Mouse (Mus musculus): ENCODE measurements around the gene Erc2. TPM values are rescaled to one million over a fixed set of nuclear protein-coding genes. Genes with fewer than 3 reads are reported as not detected.

Gene Erc2
- polyA plus RNA-seq, 1 experiment from 2014 or later, result 3.1 TPM

DNA sequence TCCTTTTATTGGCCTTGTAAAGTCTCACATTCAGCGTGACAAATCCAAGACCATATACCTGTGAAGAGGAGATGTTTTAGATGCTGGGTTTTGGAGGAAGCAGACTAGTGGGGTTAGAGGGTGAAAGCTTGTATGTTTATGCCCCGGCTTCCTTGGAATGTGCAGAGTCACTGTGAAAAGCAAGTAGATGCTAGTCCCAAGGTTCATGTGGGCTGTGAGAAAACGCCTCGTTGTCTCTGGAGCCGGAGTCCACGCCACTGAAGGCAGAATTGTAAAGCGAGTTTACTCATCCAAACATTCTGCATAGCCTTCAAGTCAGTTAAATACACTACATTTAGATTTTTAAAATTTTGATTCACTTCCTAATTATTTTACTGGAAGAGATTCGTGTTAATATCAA, 748.5 kb downstream of the Erc2 start:
- TF ChIP-seq CTCF (IDR thresholded peaks at IDR 0.05; ENCODE audit: low read depth), result no peak

DNA sequence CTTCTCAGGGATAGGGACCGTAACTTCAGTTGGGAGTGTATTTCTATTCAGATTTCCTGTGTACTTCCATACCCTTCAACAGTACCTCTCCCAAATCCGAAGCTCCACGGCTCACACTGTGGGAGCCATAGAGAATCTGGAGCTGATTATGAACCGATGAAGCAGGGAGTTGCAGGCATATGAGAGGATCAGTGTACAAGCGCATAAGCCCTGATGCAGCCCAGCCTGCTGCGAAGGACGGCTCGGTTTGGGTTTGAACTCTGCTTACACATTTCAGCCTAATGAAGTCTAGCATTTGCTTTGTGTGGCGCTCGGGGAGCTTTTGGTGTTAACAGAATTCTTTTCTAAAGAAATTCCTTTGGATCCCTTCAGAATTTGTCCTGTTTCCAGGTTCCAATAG, 749.4 kb downstream of the Erc2 start:
- no peaks in the 10 kb centered on the region for H3K9me3 ChIP-seq (ENCODE audit: control insufficient read depth)
- no peak for ATAC-seq
- no peaks in the 10 kb centered on the region for H3K36me3 ChIP-seq (ENCODE audit: control insufficient read depth, insufficient read depth)
- no peaks in the 10 kb centered on the region for H3K4me1 ChIP-seq (replicated peaks; ENCODE audit: control insufficient read depth, insufficient read depth, low read length)
- no peak overlapping the region for H3K9ac ChIP-seq (ENCODE audit: low read depth, low read length)
- TF ChIP-seq CTCF (IDR thresholded peaks at IDR 0.05; ENCODE audit: low read depth), result no peak
- no peaks in the 10 kb centered on the region for H3K27me3 ChIP-seq (replicated peaks; ENCODE audit: control insufficient read depth, insufficient read depth, low read length)
- no peak overlapping the region for H3K4me2 ChIP-seq (replicated peaks; ENCODE audit: low read depth)
- H3K27ac ChIP-seq (ENCODE audit: low read depth, low read length), result no peak overlapping the region
- 92% methylated on average over 10 of the region's 10 CpGs for WGBS
- H3K4me3 ChIP-seq (ENCODE audit: low read depth, low read length), result no peak overlapping the region

More for the DNA sequence above, 748.5 kb downstream of the Erc2 start:
- no peak overlapping the region for H3K9ac ChIP-seq (ENCODE audit: low read depth, low read length)
- peak; percentile 84 for ATAC-seq
- no peaks in the 10 kb centered on the region for H3K27me3 ChIP-seq (replicated peaks; ENCODE audit: control insufficient read depth, insufficient read depth, low read length)
- H3K9me3 ChIP-seq (ENCODE audit: control insufficient read depth), result no peaks in the 10 kb centered on the region
- no peak overlapping the region for H3K4me3 ChIP-seq (ENCODE audit: low read depth, low read length)
- H3K4me2 ChIP-seq (replicated peaks; ENCODE audit: low read depth), result 0 out of 2 replicates have a peak overlapping the region, but pooled peaks have one; percentile 13
- H3K36me3 ChIP-seq (ENCODE audit: control insufficient read depth, insufficient read depth), result no peaks in the 10 kb centered on the region
- H3K4me1 ChIP-seq (replicated peaks; ENCODE audit: control insufficient read depth, insufficient read depth, low read length), result no peaks in the 10 kb centered on the region
- H3K27ac ChIP-seq (ENCODE audit: low read depth, low read length), result no peak overlapping the region
- WGBS, result 32% methylated on average over 8 of the region's 8 CpGs

DNA sequence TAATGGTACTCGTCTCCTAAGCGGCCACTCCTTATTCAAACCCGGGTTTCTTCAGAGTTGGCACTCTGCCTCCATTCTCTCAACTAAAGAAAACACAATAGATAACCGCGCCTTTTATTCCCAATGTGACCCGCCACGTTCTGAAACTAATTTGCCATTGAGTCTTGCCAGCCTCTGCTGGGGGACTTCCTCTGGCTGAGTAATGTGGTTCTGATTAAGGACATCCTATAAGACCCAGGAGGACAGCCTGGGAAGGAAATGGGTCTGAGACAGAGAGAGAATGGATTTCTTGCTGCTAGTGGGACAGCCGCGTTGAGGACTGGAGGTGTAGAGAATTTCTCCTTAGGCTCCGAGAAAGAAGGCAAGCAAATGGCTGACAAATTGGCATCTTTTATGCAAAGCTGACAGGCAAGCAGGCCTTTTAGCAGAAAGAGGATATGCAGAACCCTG, 753.4 kb downstream of the Erc2 start:
- no peaks in the 10 kb centered on the region for H3K27me3 ChIP-seq (replicated peaks; ENCODE audit: control insufficient read depth, insufficient read depth, low read length)
- no peaks in the 10 kb centered on the region for H3K36me3 ChIP-seq (ENCODE audit: control insufficient read depth, insufficient read depth)
- ATAC-seq, result no peak
- H3K9me3 ChIP-seq (ENCODE audit: control insufficient read depth), result no peaks in the 10 kb centered on the region
- 39% methylated on average over 10 of the region's 10 CpGs for WGBS
- H3K4me2 ChIP-seq (replicated peaks; ENCODE audit: low read depth), result no peak overlapping the region
- no peak overlapping the region for H3K4me3 ChIP-seq (ENCODE audit: low read depth, low read length)
- H3K27ac ChIP-seq (ENCODE audit: low read depth, low read length), result no peak overlapping the region
- no peaks in the 10 kb centered on the region for H3K4me1 ChIP-seq (replicated peaks; ENCODE audit: control insufficient read depth, insufficient read depth, low read length)
- TF ChIP-seq CTCF (IDR thresholded peaks at IDR 0.05; ENCODE audit: low read depth), result no peak
- no peak overlapping the region for H3K9ac ChIP-seq (ENCODE audit: low read depth, low read length)

DNA sequence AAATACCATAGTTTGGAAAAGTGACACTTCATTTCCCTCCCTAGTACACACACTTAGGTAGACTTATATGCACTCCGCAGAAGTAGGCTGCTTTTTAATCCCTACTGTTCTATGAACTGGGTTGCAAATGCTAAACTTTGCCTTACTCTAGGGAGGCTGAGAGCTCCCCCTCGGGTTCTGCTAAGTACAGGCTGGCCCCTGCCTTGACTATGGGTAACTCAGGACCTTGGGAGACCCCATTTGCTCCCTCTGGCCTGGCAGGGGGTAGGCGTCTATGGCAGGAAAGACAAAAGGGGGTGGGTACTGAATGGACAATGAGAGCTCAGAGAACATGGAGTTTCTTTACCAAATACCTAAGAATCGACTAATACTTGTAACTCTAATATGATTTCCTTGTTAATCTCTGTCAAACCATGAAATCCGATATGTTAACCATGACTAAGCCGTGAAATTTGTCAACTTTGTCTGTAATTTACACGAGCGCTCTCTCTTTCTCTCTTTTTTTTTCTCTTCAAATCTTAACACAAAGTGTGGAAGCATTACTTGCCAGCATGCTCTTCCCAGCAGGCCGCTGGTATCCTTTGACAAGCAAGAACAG, 754.1 kb downstream of the Erc2 start:
- H3K27me3 ChIP-seq (replicated peaks; ENCODE audit: control insufficient read depth, insufficient read depth, low read length), result no peaks in the 10 kb centered on the region
- ATAC-seq, result no peak
- TF ChIP-seq CTCF (IDR thresholded peaks at IDR 0.05; ENCODE audit: low read depth), result no peak
- no peak overlapping the region for H3K9ac ChIP-seq (ENCODE audit: low read depth, low read length)
- no peak overlapping the region for H3K4me3 ChIP-seq (ENCODE audit: low read depth, low read length)
- no peaks in the 10 kb centered on the region for H3K36me3 ChIP-seq (ENCODE audit: control insufficient read depth, insufficient read depth)
- H3K4me2 ChIP-seq (replicated peaks; ENCODE audit: low read depth), result no peak overlapping the region
- H3K27ac ChIP-seq (ENCODE audit: low read depth, low read length), result no peak overlapping the region
- WGBS, result 74% methylated on average over 9 of the region's 9 CpGs
- H3K4me1 ChIP-seq (replicated peaks; ENCODE audit: control insufficient read depth, insufficient read depth, low read length), result no peaks in the 10 kb centered on the region
- no peaks in the 10 kb centered on the region for H3K9me3 ChIP-seq (ENCODE audit: control insufficient read depth)

DNA sequence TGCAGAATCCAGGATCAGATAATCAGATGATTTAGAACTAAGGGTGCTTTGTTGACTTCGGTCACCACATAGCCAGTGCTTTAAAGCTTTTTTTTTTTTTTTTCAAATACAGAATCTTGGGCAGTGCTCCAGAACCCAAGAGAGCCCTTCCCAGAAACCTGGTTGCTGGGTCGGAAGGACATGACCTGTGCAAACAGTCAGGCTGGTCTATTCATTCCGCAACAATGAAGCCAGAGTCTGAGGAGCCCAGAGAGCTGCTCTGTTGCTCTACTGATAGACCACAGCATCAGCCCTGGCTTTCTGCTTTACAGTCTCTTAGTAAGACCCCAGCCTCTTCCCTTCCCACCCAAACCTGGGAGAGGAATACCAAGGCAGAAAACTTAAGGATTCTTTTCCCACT, 755.3 kb downstream of the Erc2 start:
- Histone ChIP-seq H3K4me1 (replicated peaks; ENCODE audit: control insufficient read depth, insufficient read depth, low read length) (no peaks in the 10 kb centered on the region), H3K9me3 (ENCODE audit: control insufficient read depth) (no peaks in the 10 kb centered on the region), H3K9ac (ENCODE audit: low read depth, low read length) (no peak overlapping the region), H3K36me3 (ENCODE audit: control insufficient read depth, insufficient read depth) (no peaks in the 10 kb centered on the region), H3K4me3 (ENCODE audit: low read depth, low read length) (no peak overlapping the region), H3K27ac (ENCODE audit: low read depth, low read length) (no peak overlapping the region), H3K27me3 (replicated peaks; ENCODE audit: control insufficient read depth, insufficient read depth, low read length) (no peaks in the 10 kb centered on the region), H3K4me2 (replicated peaks; ENCODE audit: low read depth) (no peak overlapping the region)
- 71% methylated on average over 3 of the region's 3 CpGs for WGBS
- ATAC-seq, result no peak
- TF ChIP-seq CTCF (IDR thresholded peaks at IDR 0.05; ENCODE audit: low read depth), result no peak

DNA sequence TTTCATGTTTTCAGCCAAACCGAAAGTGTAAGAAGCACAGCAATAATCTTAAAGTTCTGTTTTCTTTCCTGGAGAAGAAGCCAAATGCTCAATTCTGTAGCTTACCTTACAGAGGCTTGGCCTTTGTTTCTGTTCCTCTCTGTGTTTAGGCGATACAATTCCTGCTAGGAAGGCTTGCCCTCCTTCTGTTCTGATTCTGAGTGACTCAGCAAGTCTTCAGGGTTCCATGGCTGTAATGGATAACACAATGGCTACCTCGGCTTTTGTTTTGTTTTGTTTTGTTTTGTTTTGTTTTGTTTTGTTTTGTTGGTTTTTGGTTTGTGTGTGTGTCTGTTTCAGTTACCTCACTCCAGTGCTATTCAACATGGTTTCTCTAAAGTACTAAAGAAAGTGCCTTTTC, 757.9 kb downstream of the Erc2 start:
- H3K4me1 ChIP-seq (replicated peaks; ENCODE audit: control insufficient read depth, insufficient read depth, low read length), result no peaks in the 10 kb centered on the region
- H3K4me3 ChIP-seq (ENCODE audit: low read depth, low read length), result no peak overlapping the region
- TF ChIP-seq CTCF (IDR thresholded peaks at IDR 0.05; ENCODE audit: low read depth), result no peak
- no peak for ATAC-seq
- H3K4me2 ChIP-seq (replicated peaks; ENCODE audit: low read depth), result no peak overlapping the region
- no peak overlapping the region for H3K27ac ChIP-seq (ENCODE audit: low read depth, low read length)
- no peaks in the 10 kb centered on the region for H3K27me3 ChIP-seq (replicated peaks; ENCODE audit: control insufficient read depth, insufficient read depth, low read length)
- no peak overlapping the region for H3K9ac ChIP-seq (ENCODE audit: low read depth, low read length)
- no peaks in the 10 kb centered on the region for H3K9me3 ChIP-seq (ENCODE audit: control insufficient read depth)
- WGBS, result 86% methylated on average over 3 of the region's 3 CpGs
- H3K36me3 ChIP-seq (ENCODE audit: control insufficient read depth, insufficient read depth), result no peaks in the 10 kb centered on the region
